Mouse (Mus musculus) fat pad, adult 2 months (tissue): Measurements from ENCODE around the gene Etd.
"Not testable (repeated sequence)": the region's sequence is repeated elsewhere in the genome, so short reads cannot be mapped to it uniquely, and the experiment has no call there.

ENCODE experiments used
- DNase-seq: peaks from one replicate; pipeline ENCODE4 v3.0.0-alpha.2; 2011; ENCODE audit warnings: low read depth, low spot score; ENCODE audit errors: extremely low read depth

The Etd gene

GRCm38 (mm10) chrX:53434618-53435017 is at the start of gene Etd:
Gene Etd (plus strand): TSS chrX:53434918.
- DNase-seq = no peak

GRCm38 (mm10) chrX:53386362-53386761 is 48.4 kb upstream of the Etd start:
- no peak for DNase-seq

GRCm38 (mm10) chrX:53432888-53433287 is 1.8 kb upstream of the Etd start:
- no peak for DNase-seq

GRCm38 (mm10) chrX:53459573-53459972 is 24.9 kb downstream of the Etd start:
- no peak for DNase-seq

GRCm38 (mm10) chrX:53464194-53464593 is 29.5 kb downstream of the Etd start:
- not testable (repeated sequence) for DNase-seq
